In genomic region chr6:128850671-128851070, GRCm38 (mm10) we compare ENCODE assay signal across 26 mouse cellular contexts. TPM values are rescaled to one million over a fixed set of nuclear protein-coding genes. Genes with fewer than 3 reads are reported as not detected.
DNase-seq lines count a peak whose midpoint lies in the region; ATAC-seq and TF ChIP-seq lines count a peak whose summit lies in the region.
"Had no signal": no experiment of that assay in that cellular context is flagged by ENCODE, and none has a peak within 500 bp of the region (broad histone marks: within the 10 kb centered on the region; RNA-seq: fewer than 3 reads in every experiment).

No protein-coding gene starts in this region.

- peak; percentile 90 for DNase-seq in liver, adult 2 months (ENCODE audit: extremely low read depth, low read depth, low spot score)
- no peak for DNase-seq in liver, postnatal 0 days
- peak; percentile 88 for DNase-seq in lung, postnatal 10 days
- DNase-seq in testis, postnatal 10 days (ENCODE audit: low spot score) = no peak
- DNase-seq in adrenal gland, postnatal 4 days (ENCODE audit: low spot score in 2 of 2) = no peak
- DNase-seq: cerebellum, adult 9-10 months; right cerebral cortex, postnatal 25 days had no signal

- ATAC-seq in heart, embryonic 15.5 days (replicated peaks; ENCODE audit: insufficient number of reproducible peaks, insufficient read depth, low FRiP score, low read depth) = no peak
- ATAC-seq in heart, embryonic 12.5 days (ENCODE audit: insufficient number of reproducible peaks, low FRiP score) = no peak
- no peak for ATAC-seq in liver, embryonic 12.5 days
- peak; percentile 46 for ATAC-seq in liver, postnatal 0 days
- ATAC-seq: activated CD4-positive, CD25-positive, alpha-beta regulatory T cell, adult 4 months; intestine, postnatal 0 days had no signal

- no peak for TF ChIP-seq POLR2A in liver, adult 2 months (IDR thresholded peaks at IDR 0.05; ENCODE audit: extremely low read depth, insufficient read depth, low read length)

- no peaks in the 10 kb centered on the region for H3K79me2 ChIP-seq in liver, adult 2 months (ENCODE audit: control insufficient read depth, insufficient read depth, low read length)

- no peak overlapping the region for H3K4me3 ChIP-seq in heart, embryonic 15.5 days
- H3K4me3 ChIP-seq in heart, embryonic 12.5 days = no peak overlapping the region
- no peak overlapping the region for H3K4me3 ChIP-seq in liver, adult 2 months (ENCODE audit: insufficient read depth, low read depth, low read length)
- no peak overlapping the region for H3K4me3 ChIP-seq in liver, embryonic 12.5 days
- H3K4me3 ChIP-seq in liver, postnatal 0 days (ENCODE audit: low read depth, low read length) = no peak overlapping the region
- H3K4me3 ChIP-seq: embryonic facial prominence, embryonic 13.5 days; hindbrain, embryonic 15.5 days; left cerebral cortex, adult 2 months; limb, embryonic 10.5 days; midbrain, embryonic 12.5 days; neural tube, embryonic 13.5 days had no signal

- no peak overlapping the region for H3K4me2 ChIP-seq in heart, embryonic 15.5 days
- no peak overlapping the region for H3K4me2 ChIP-seq in heart, embryonic 12.5 days
- H3K4me2 ChIP-seq in liver, embryonic 12.5 days = no peak overlapping the region
- peak overlapping the region; percentile 5; the same call in 1 of the 2 replicates for H3K4me2 ChIP-seq in liver, postnatal 0 days (ENCODE audit: low read depth, low read length)
- H3K4me2 ChIP-seq: embryonic facial prominence, embryonic 13.5 days; hindbrain, embryonic 15.5 days; midbrain, embryonic 12.5 days; neural tube, embryonic 13.5 days had no signal

- TF ChIP-seq CTCF in liver, adult 2 months (IDR thresholded peaks at IDR 0.05; ENCODE audit: low read depth, low read length) = no peak
- no peak for TF ChIP-seq CTCF in liver, postnatal 0 days (IDR thresholded peaks at IDR 0.05; ENCODE audit: low read depth)

- H3K9ac ChIP-seq in heart, embryonic 15.5 days = no peak overlapping the region
- no peak overlapping the region for H3K9ac ChIP-seq in heart, embryonic 12.5 days
- H3K9ac ChIP-seq in liver, adult 2 months (ENCODE audit: low read depth, low read length) = no peak overlapping the region; the same call in 1 of the 2 replicates
- no peak overlapping the region for H3K9ac ChIP-seq in liver, embryonic 12.5 days
- no peak overlapping the region for H3K9ac ChIP-seq in liver, postnatal 0 days (replicated peaks)
- H3K9ac ChIP-seq: embryonic facial prominence, embryonic 13.5 days; forebrain, postnatal 0 days; hindbrain, embryonic 15.5 days; midbrain, embryonic 12.5 days; neural tube, embryonic 13.5 days had no signal

- 29% methylated on average over 2 of the region's 2 CpGs for WGBS in heart, embryonic 15.5 days
- 17% methylated on average over 2 of the region's 2 CpGs for WGBS in heart, embryonic 12.5 days
- WGBS in liver, adult 2 months = 9% methylated on average over 2 of the region's 2 CpGs
- WGBS in liver, embryonic 12.5 days (ENCODE audit: insufficient replicate concordance) = 51% methylated on average over 2 of the region's 2 CpGs
- 30% methylated on average over 2 of the region's 2 CpGs for WGBS in liver, postnatal 0 days (ENCODE audit: insufficient replicate concordance)

- no peaks in the 10 kb centered on the region; the same call in 1 of the 2 replicates for H3K27me3 ChIP-seq in heart, embryonic 15.5 days
- no peaks in the 10 kb centered on the region for H3K27me3 ChIP-seq in heart, embryonic 12.5 days (replicated peaks)
- H3K27me3 ChIP-seq in liver, adult 2 months (ENCODE audit: control insufficient read depth, insufficient read depth, low read length) = no peaks in the 10 kb centered on the region
- no peaks in the 10 kb centered on the region for H3K27me3 ChIP-seq in liver, embryonic 12.5 days (replicated peaks)
- no peaks in the 10 kb centered on the region for H3K27me3 ChIP-seq in liver, postnatal 0 days (ENCODE audit: insufficient read depth, low read length)
- H3K27me3 ChIP-seq: embryonic facial prominence, embryonic 13.5 days; hindbrain, embryonic 15.5 days; midbrain, embryonic 12.5 days; neural tube, embryonic 13.5 days; Patski had no signal

- H3K4me1 ChIP-seq in heart, embryonic 15.5 days (replicated peaks) = peaks cover 13% of the 10 kb centered on the region
- peaks cover 6% of the 10 kb centered on the region; the same call in 1 of the 2 replicates for H3K4me1 ChIP-seq in heart, embryonic 12.5 days (replicated peaks)
- H3K4me1 ChIP-seq in liver, adult 2 months (ENCODE audit: control insufficient read depth, insufficient read depth, low read length) = peaks cover 10% of the 10 kb centered on the region
- H3K4me1 ChIP-seq in liver, embryonic 12.5 days = peaks cover 8% of the 10 kb centered on the region; the same call in 1 of the 2 replicates
- H3K4me1 ChIP-seq in liver, postnatal 0 days (ENCODE audit: insufficient read depth) = peaks cover 15% of the 10 kb centered on the region
- H3K4me1 ChIP-seq: embryonic facial prominence, embryonic 13.5 days; midbrain, embryonic 12.5 days had no signal

- no peaks in the 10 kb centered on the region for H3K36me3 ChIP-seq in heart, embryonic 15.5 days
- H3K36me3 ChIP-seq in heart, embryonic 12.5 days = no peaks in the 10 kb centered on the region
- H3K36me3 ChIP-seq in liver, adult 2 months (ENCODE audit: control insufficient read depth, insufficient read depth, low read length) = no peaks in the 10 kb centered on the region
- no peaks in the 10 kb centered on the region for H3K36me3 ChIP-seq in liver, embryonic 12.5 days
- H3K36me3 ChIP-seq in liver, postnatal 0 days (replicated peaks; ENCODE audit: insufficient read depth, low read length) = no peaks in the 10 kb centered on the region; the same call in 1 of the 2 replicates
- H3K36me3 ChIP-seq: embryonic facial prominence, embryonic 13.5 days; hindbrain, embryonic 15.5 days; limb, embryonic 10.5 days; midbrain, embryonic 12.5 days; neural tube, embryonic 13.5 days had no signal

- H3K9me3 ChIP-seq in heart, embryonic 15.5 days (replicated peaks) = no peaks in the 10 kb centered on the region
- no peaks in the 10 kb centered on the region for H3K9me3 ChIP-seq in heart, embryonic 12.5 days (replicated peaks)
- H3K9me3 ChIP-seq in liver, embryonic 12.5 days (replicated peaks) = no peaks in the 10 kb centered on the region
- H3K9me3 ChIP-seq in liver, postnatal 0 days (ENCODE audit: low read length) = no peaks in the 10 kb centered on the region
- H3K9me3 ChIP-seq: embryonic facial prominence, embryonic 13.5 days; hindbrain, embryonic 15.5 days; limb, embryonic 10.5 days; midbrain, embryonic 12.5 days; neural tube, embryonic 13.5 days had no signal

- peak overlapping the region; percentile 55; the same call in 1 of the 2 replicates for H3K27ac ChIP-seq in heart, embryonic 15.5 days
- H3K27ac ChIP-seq in heart, embryonic 12.5 days (ENCODE audit: poor library complexity, severe bottlenecking) = no peak overlapping the region
- peak overlapping the region; percentile 81 for H3K27ac ChIP-seq in liver, adult 2 months (replicated peaks; ENCODE audit: insufficient read depth, low read depth, low read length)
- H3K27ac ChIP-seq in liver, embryonic 12.5 days = no peak overlapping the region
- peak overlapping the region; percentile 59 for H3K27ac ChIP-seq in liver, postnatal 0 days (ENCODE audit: low read depth)
- H3K27ac ChIP-seq: embryonic facial prominence, embryonic 13.5 days; hindbrain, embryonic 15.5 days; left cerebral cortex, adult 2 months; limb, embryonic 10.5 days; midbrain, embryonic 12.5 days; neural tube, embryonic 13.5 days had no signal

- no peak for TF ChIP-seq EP300 in liver, postnatal 0 days (IDR thresholded peaks at IDR 0.05; ENCODE audit: low read depth)

RNA-seq across cellular contexts. Expression of gene Klrb1b, which starts 24.5 kb away (rescaled TPM):
- 0.15 and 0.37 TPM in 2 replicates for polyA plus RNA-seq in heart, embryonic 15.5 days (2015; fragmentation: Nextera tagmentation; extraction: Ambion mirVana)
- not detected in 2 replicates for polyA plus RNA-seq in heart, embryonic 12.5 days (2016; fragmentation: Nextera tagmentation; extraction: Ambion mirVana)
- total RNA-seq in liver, adult 2 months (2014; rRNA removed) = 0.07 and 0.09 TPM in 2 replicates
- polyA plus RNA-seq in liver, adult 2 months (2012; rRNA removed) = not detected in 2 replicates
- polyA plus RNA-seq in liver, embryonic 12.5 days (2016; fragmentation: Nextera tagmentation; extraction: Ambion mirVana) = not detected in 2 replicates
- polyA plus RNA-seq in liver, postnatal 0 days (2015; fragmentation: Nextera tagmentation; extraction: Ambion mirVana) = 0.32 and 0.39 TPM in 2 replicates
- under 1 TPM in 1 of 2 experiments, not detected in 1; 0.79 TPM for total RNA-seq in adrenal gland, postnatal 4 days (2021)
- total RNA-seq: adrenal gland, postnatal 14 days; forebrain, postnatal 0 days; gastrocnemius, postnatal 10 days; left cerebral cortex, adult 2 months had no signal
- polyA plus RNA-seq: activated CD4-positive, CD25-positive, alpha-beta regulatory T cell, adult 4 months; cortical plate, adult 2 months; embryonic facial prominence, embryonic 13.5 days; forebrain, postnatal 0 days; hindbrain, embryonic 15.5 days; limb, embryonic 10.5 days; midbrain, embryonic 12.5 days; neural tube, embryonic 13.5 days; Patski; testis, adult 2 months had no signal

RNA-seq across cellular contexts. Expression of gene Gm44511, which starts 24.6 kb away (rescaled TPM):
- not detected in 2 replicates for polyA plus RNA-seq in heart, embryonic 15.5 days (2015; fragmentation: Nextera tagmentation; extraction: Ambion mirVana)
- polyA plus RNA-seq in heart, embryonic 12.5 days (2016; fragmentation: Nextera tagmentation; extraction: Ambion mirVana) = not detected in 2 replicates
- 0.37 TPM in 1 of 2 replicates, not detected in the other for total RNA-seq in liver, adult 2 months (2014; rRNA removed)
- polyA plus RNA-seq in liver, adult 2 months (2012; rRNA removed) = not detected in 2 replicates
- polyA plus RNA-seq in liver, embryonic 12.5 days (2016; fragmentation: Nextera tagmentation; extraction: Ambion mirVana) = not detected in 2 replicates
- not detected in 2 replicates for polyA plus RNA-seq in liver, postnatal 0 days (2015; fragmentation: Nextera tagmentation; extraction: Ambion mirVana)
- not detected for total RNA-seq in adrenal gland, postnatal 4 days (2021)
- total RNA-seq: adrenal gland, postnatal 14 days; forebrain, postnatal 0 days; gastrocnemius, postnatal 10 days; heart, postnatal 14 days; left cerebral cortex, adult 2 months had no signal
- polyA plus RNA-seq: activated CD4-positive, CD25-positive, alpha-beta regulatory T cell, adult 4 months; cortical plate, adult 2 months; embryonic facial prominence, embryonic 13.5 days; forebrain, postnatal 0 days; hindbrain, embryonic 15.5 days; intestine, postnatal 0 days; limb, embryonic 10.5 days; midbrain, embryonic 12.5 days; neural tube, embryonic 13.5 days; Patski; testis, adult 2 months had no signal

RNA-seq across cellular contexts. Expression of gene Clec2i, which starts 36.7 kb away (rescaled TPM):
- polyA plus RNA-seq in heart, embryonic 15.5 days (2015; fragmentation: Nextera tagmentation; extraction: Ambion mirVana) = 0.10 and 0.66 TPM in 2 replicates
- polyA plus RNA-seq in heart, embryonic 12.5 days (2016; fragmentation: Nextera tagmentation; extraction: Ambion mirVana) = not detected in 2 replicates
- 0.60 and 0.65 TPM in 2 replicates for total RNA-seq in liver, adult 2 months (2014; rRNA removed)
- polyA plus RNA-seq in liver, adult 2 months (2012; rRNA removed) = 0.07 and 0.10 TPM in 2 replicates
- 0.06 TPM in 1 of 2 replicates, not detected in the other for polyA plus RNA-seq in liver, embryonic 12.5 days (2016; fragmentation: Nextera tagmentation; extraction: Ambion mirVana)
- polyA plus RNA-seq in liver, postnatal 0 days (2015; fragmentation: Nextera tagmentation; extraction: Ambion mirVana) = 0.11 and 0.27 TPM in 2 replicates
- under 1 TPM in 1 of 2 experiments, not detected in 1; 0.23 TPM for total RNA-seq in adrenal gland, postnatal 4 days (2021)
- total RNA-seq: forebrain, postnatal 0 days; layer of hippocampus, adult 8-10 months; left cerebral cortex, adult 2 months had no signal
- polyA plus RNA-seq: cortical plate, adult 2 months; hindbrain, embryonic 15.5 days; limb, embryonic 10.5 days; midbrain, embryonic 12.5 days; neural tube, embryonic 13.5 days; Patski; testis, adult 2 months had no signal

RNA-seq across cellular contexts. Expression of gene BC035044, which starts 40.3 kb away (rescaled TPM):
- polyA plus RNA-seq in heart, embryonic 15.5 days (2015; fragmentation: Nextera tagmentation; extraction: Ambion mirVana) = 0.18 and 3.5 TPM in 2 replicates
- polyA plus RNA-seq in heart, embryonic 12.5 days (2016; fragmentation: Nextera tagmentation; extraction: Ambion mirVana) = 0.68 TPM in 1 of 2 replicates, not detected in the other
- total RNA-seq in liver, adult 2 months (2014; rRNA removed) = 1.1 and 3.3 TPM in 2 replicates
- polyA plus RNA-seq in liver, adult 2 months (2012; rRNA removed) = 0.15 and 0.31 TPM in 2 replicates
- polyA plus RNA-seq in liver, embryonic 12.5 days (2016; fragmentation: Nextera tagmentation; extraction: Ambion mirVana) = 6.3 and 6.4 TPM in 2 replicates
- polyA plus RNA-seq in liver, postnatal 0 days (2015; fragmentation: Nextera tagmentation; extraction: Ambion mirVana) = 10.5 and 11.9 TPM in 2 replicates
- total RNA-seq in adrenal gland, postnatal 4 days (2021) = 1 to 10 TPM in 1 of 2 experiments, under 1 TPM in 1; 0.67 to 1.7 TPM
- polyA plus RNA-seq: Patski had no signal

Comparison
In these comparisons a context has a peak if more than half of its experiments do, and no peak if none do; other contexts are left out.
1. H3K27ac ChIP-seq: peak in heart, embryonic 15.5 days (single experiment), liver, adult 2 months (single experiment) and liver, postnatal 0 days (single experiment); none in heart, embryonic 12.5 days (single experiment) and liver, embryonic 12.5 days (single experiment).
2. DNase-seq: peak in liver, adult 2 months (single experiment) and lung, postnatal 10 days (single experiment); none in liver, postnatal 0 days (single experiment), testis, postnatal 10 days (single experiment) and adrenal gland, postnatal 4 days (0 of 2).